Mouse (Mus musculus): ENCODE results near the gene Vmn2r55. TPM values are rescaled to one million over a fixed set of nuclear protein-coding genes. Genes with fewer than 3 reads are reported as not detected.
"Not testable (repeated sequence)": the region's sequence is repeated elsewhere in the genome, so short reads cannot be mapped to it uniquely, and the experiment has no call there.

Gene Vmn2r55
- not detected in 2 replicates for polyA plus RNA-seq (2016; fragmentation: Nextera tagmentation; extraction: Ambion mirVana)

DNA sequence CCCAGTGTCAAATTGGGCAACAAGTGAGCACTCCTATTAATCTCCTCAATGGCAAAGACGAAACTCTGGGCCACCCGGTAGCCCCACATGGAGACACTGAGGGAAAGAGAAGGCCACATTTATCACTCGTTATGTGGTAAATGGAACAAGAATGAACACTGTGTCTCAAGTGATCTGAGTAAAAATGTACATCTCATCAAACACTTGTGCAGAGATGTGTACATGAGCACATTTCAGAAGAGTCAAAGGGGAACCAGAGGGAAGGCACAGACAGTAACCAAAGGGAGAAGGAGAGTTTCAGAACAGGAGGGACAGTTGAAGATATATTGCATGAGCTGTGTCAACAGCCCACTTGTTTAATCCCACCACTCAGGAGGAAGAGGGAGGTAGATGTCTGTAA, at the start of gene Vmn2r55:
TSS of gene Vmn2r55 (minus strand) at position 101 of the 400 bp plus-strand sequence.
- not testable (repeated sequence) for H3K36me3 ChIP-seq; H3K27me3 ChIP-seq; H3K4me3 ChIP-seq (replicated peaks); ATAC-seq (ENCODE audit: insufficient number of reproducible peaks, insufficient read depth, low FRiP score, low TSS enrichment, low read depth); H3K4me1 ChIP-seq (replicated peaks); H3K4me2 ChIP-seq; H3K9me3 ChIP-seq; H3K9ac ChIP-seq (replicated peaks); H3K27ac ChIP-seq
- WGBS = 90% methylated on average over 3 of the region's 3 CpGs

DNA sequence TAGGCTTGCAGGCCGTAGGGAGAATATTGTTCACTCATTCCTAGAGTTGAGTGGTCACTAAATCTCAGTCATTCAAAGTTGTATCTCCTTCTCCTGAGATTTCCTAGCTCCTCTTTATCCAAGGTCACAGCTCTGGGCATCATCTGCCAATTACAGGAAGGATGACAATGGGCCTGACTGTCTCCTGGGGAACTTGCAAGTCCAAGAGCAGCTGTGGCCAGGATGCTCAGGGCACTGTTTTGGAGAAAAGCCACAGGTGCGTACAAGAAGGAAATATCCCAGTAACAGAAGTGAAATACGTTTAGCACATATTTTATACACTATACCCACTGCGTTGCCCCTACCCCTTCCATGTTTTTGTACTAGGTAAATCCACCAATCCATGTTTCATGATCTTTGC, 44.6 kb downstream of the Vmn2r55 start, which contains the start of gene Vmn2r54:
TSS of gene Vmn2r54 (minus strand) at position 101 of the 400 bp plus-strand sequence.
- not testable (repeated sequence) for H3K9ac ChIP-seq (replicated peaks); H3K27ac ChIP-seq; H3K27me3 ChIP-seq; H3K4me3 ChIP-seq (replicated peaks); H3K4me1 ChIP-seq (replicated peaks); H3K4me2 ChIP-seq; ATAC-seq (ENCODE audit: insufficient number of reproducible peaks, insufficient read depth, low FRiP score, low TSS enrichment, low read depth); H3K36me3 ChIP-seq; H3K9me3 ChIP-seq
- 81% methylated on average over 3 of the region's 4 CpGs for WGBS

- Histone ChIP-seq H3K27me3 (no peaks in the 10 kb centered on the region), H3K9me3 (peaks cover 18% of the 10 kb centered on the region), H3K36me3 (no peaks in the 10 kb centered on the region), H3K27ac (no peak within 1 kb of the TSS), H3K4me2 (no peak within 1 kb of the TSS), H3K9ac (replicated peaks) (no peak within 1 kb of the TSS), H3K4me3 (replicated peaks) (no peak within 1 kb of the TSS), H3K4me1 (replicated peaks) (no peaks in the 10 kb centered on the region)
- ATAC-seq (ENCODE audit: insufficient number of reproducible peaks, insufficient read depth, low FRiP score, low TSS enrichment, low read depth) = no peak
These were observed 76.1 kb downstream of the Vmn2r55 start, which contains the start of gene Vmn2r53 for GRCm38 (mm10) chr7:12608688-12609087. Vmn2r53 (minus strand) TSS chr7:12608788.

Other genes starting within 250 kb of the Vmn2r55 start
- 36.5 and 37.0 TPM in 2 replicates for gene Zfp606, start 206.7 kb downstream of the Vmn2r55 start, polyA plus RNA-seq (2016; fragmentation: Nextera tagmentation; extraction: Ambion mirVana)
- not detected in 2 replicates for gene 2900092C05Rik, start 172.5 kb downstream of the Vmn2r55 start, polyA plus RNA-seq (2016; fragmentation: Nextera tagmentation; extraction: Ambion mirVana)
- gene Vmn2r53, start 76.2 kb downstream of the Vmn2r55 start, polyA plus RNA-seq (2016; fragmentation: Nextera tagmentation; extraction: Ambion mirVana) = not detected in 2 replicates
- not detected in 2 replicates for gene Vmn2r54, start 44.7 kb downstream of the Vmn2r55 start, polyA plus RNA-seq (2016; fragmentation: Nextera tagmentation; extraction: Ambion mirVana)
- gene Vmn2r56, start 50.0 kb upstream of the Vmn2r55 start, polyA plus RNA-seq (2016; fragmentation: Nextera tagmentation; extraction: Ambion mirVana) = not detected in 2 replicates
- 17.4 and 17.8 TPM in 2 replicates for gene Zscan18, start 118.6 kb upstream of the Vmn2r55 start, polyA plus RNA-seq (2016; fragmentation: Nextera tagmentation; extraction: Ambion mirVana)
- 19.7 TPM in 2 replicates for gene Zfp329, start 133.9 kb upstream of the Vmn2r55 start, polyA plus RNA-seq (2016; fragmentation: Nextera tagmentation; extraction: Ambion mirVana)
- 34.9 and 37.4 TPM in 2 replicates for gene Zfp110, start 149.8 kb upstream of the Vmn2r55 start, polyA plus RNA-seq (2016; fragmentation: Nextera tagmentation; extraction: Ambion mirVana)
- 7.1 and 8.0 TPM in 2 replicates for gene Zfp128, start 196.2 kb upstream of the Vmn2r55 start, polyA plus RNA-seq (2016; fragmentation: Nextera tagmentation; extraction: Ambion mirVana)
- 15.6 and 16.4 TPM in 2 replicates for gene Zscan22, start 212.8 kb upstream of the Vmn2r55 start, polyA plus RNA-seq (2016; fragmentation: Nextera tagmentation; extraction: Ambion mirVana)
- 884 and 916 TPM in 2 replicates for gene Rps5, start 237.3 kb upstream of the Vmn2r55 start, polyA plus RNA-seq (2016; fragmentation: Nextera tagmentation; extraction: Ambion mirVana)
- 0.70 and 0.83 TPM in 2 replicates for gene Rnf225, start 242.4 kb upstream of the Vmn2r55 start, polyA plus RNA-seq (2016; fragmentation: Nextera tagmentation; extraction: Ambion mirVana)

Measured in limb, embryonic 12.5 days (tissue).